Mouse (Mus musculus): Measurements from ENCODE around the gene Hc. TPM values are rescaled to one million over a fixed set of nuclear protein-coding genes. Genes with fewer than 3 reads are reported as not detected.

Hc gene
- polyA plus RNA-seq, 1 experiment from 2014 or later, result 0.10 TPM

GRCm38 (mm10) chr2:34946046-34946445 is 115.2 kb downstream of the Hc start:
- ATAC-seq (ENCODE audit: insufficient number of reproducible peaks, insufficient read depth, low FRiP score, low TSS enrichment), result no peak
- no peaks in the 10 kb centered on the region for H3K9me3 ChIP-seq

GRCm38 (mm10) chr2:34945580-34945979 is 115.7 kb downstream of the Hc start:
- 77% methylated on average over 4 of the region's 4 CpGs for WGBS

More at GRCm38 (mm10) chr2:34946046-34946445, 115.2 kb downstream of the Hc start:
- Histone ChIP-seq H3K4me1 (no peaks in the 10 kb centered on the region), H3K27me3 (peaks cover 4% of the 10 kb centered on the region; the same call in 1 of the 2 replicates), H3K9ac (no peak overlapping the region), H3K4me2 (replicated peaks) (no peak overlapping the region), H3K4me3 (no peak overlapping the region), H3K27ac (no peak overlapping the region), H3K36me3 (no peaks in the 10 kb centered on the region)
- WGBS, result 65% methylated on average over 4 of the region's 4 CpGs

GRCm38 (mm10) chr2:34944761-34945160 is 116.5 kb downstream of the Hc start:
- WGBS, result 16% methylated on average over 8 of the region's 8 CpGs
- Histone ChIP-seq H3K4me3 (no peak overlapping the region), H3K36me3 (no peaks in the 10 kb centered on the region), H3K4me1 (no peaks in the 10 kb centered on the region), H3K4me2 (replicated peaks) (no peak overlapping the region), H3K27me3 (peaks cover 4% of the 10 kb centered on the region; the same call in 1 of the 2 replicates), H3K9ac (no peak overlapping the region), H3K9me3 (no peaks in the 10 kb centered on the region), H3K27ac (no peak overlapping the region)
- ATAC-seq (ENCODE audit: insufficient number of reproducible peaks, insufficient read depth, low FRiP score, low TSS enrichment), result no peak

More at GRCm38 (mm10) chr2:34945580-34945979, 115.7 kb downstream of the Hc start:
- ATAC-seq (ENCODE audit: insufficient number of reproducible peaks, insufficient read depth, low FRiP score, low TSS enrichment), result no peak
- no peaks in the 10 kb centered on the region for H3K9me3 ChIP-seq
- no peak overlapping the region for H3K9ac ChIP-seq
- H3K27ac ChIP-seq, result no peak overlapping the region
- H3K4me3 ChIP-seq, result no peak overlapping the region
- H3K4me2 ChIP-seq (replicated peaks), result no peak overlapping the region
- no peaks in the 10 kb centered on the region for H3K36me3 ChIP-seq
- H3K4me1 ChIP-seq, result no peaks in the 10 kb centered on the region
- peaks cover 4% of the 10 kb centered on the region; the same call in 1 of the 2 replicates for H3K27me3 ChIP-seq

GRCm38 (mm10) chr2:34943556-34944120 is 117.6 kb downstream of the Hc start:
- Histone ChIP-seq H3K27ac (no peak overlapping the region), H3K4me1 (peaks cover 4% of the 10 kb centered on the region), H3K9ac (no peak overlapping the region), H3K9me3 (no peaks in the 10 kb centered on the region), H3K27me3 (peaks cover 4% of the 10 kb centered on the region; the same call in 1 of the 2 replicates), H3K4me2 (replicated peaks) (no peak overlapping the region), H3K36me3 (no peaks in the 10 kb centered on the region), H3K4me3 (no peak overlapping the region)
- ATAC-seq (ENCODE audit: insufficient number of reproducible peaks, insufficient read depth, low FRiP score, low TSS enrichment), result 0 out of 2 replicates have a peak, but pooled peaks have one; percentile 14
- 81% methylated on average over 13 of the region's 13 CpGs for WGBS

- WGBS, result 49% methylated on average over 11 of the region's 11 CpGs
- Histone ChIP-seq H3K9ac (no peak overlapping the region), H3K36me3 (no peaks in the 10 kb centered on the region), H3K9me3 (no peaks in the 10 kb centered on the region), H3K4me1 (peaks cover 21% of the 10 kb centered on the region), H3K27me3 (peaks cover 7% of the 10 kb centered on the region; the same call in 1 of the 2 replicates), H3K4me2 (replicated peaks) (no peak overlapping the region), H3K27ac (no peak overlapping the region), H3K4me3 (no peak overlapping the region)
- ATAC-seq (ENCODE audit: insufficient number of reproducible peaks, insufficient read depth, low FRiP score, low TSS enrichment), result 0 out of 2 replicates have a peak, but pooled peaks have one; percentile 50
These were observed 120.1 kb downstream of the Hc start for GRCm38 (mm10) chr2:34941061-34941675.

- H3K27me3 ChIP-seq, result peaks cover 7% of the 10 kb centered on the region; the same call in 1 of the 2 replicates
- 88% methylated on average over 5 of the region's 5 CpGs for WGBS
- ATAC-seq (ENCODE audit: insufficient number of reproducible peaks, insufficient read depth, low FRiP score, low TSS enrichment), result no peak
These were observed 121.0 kb downstream of the Hc start for GRCm38 (mm10) chr2:34940246-34940645.

DNA sequence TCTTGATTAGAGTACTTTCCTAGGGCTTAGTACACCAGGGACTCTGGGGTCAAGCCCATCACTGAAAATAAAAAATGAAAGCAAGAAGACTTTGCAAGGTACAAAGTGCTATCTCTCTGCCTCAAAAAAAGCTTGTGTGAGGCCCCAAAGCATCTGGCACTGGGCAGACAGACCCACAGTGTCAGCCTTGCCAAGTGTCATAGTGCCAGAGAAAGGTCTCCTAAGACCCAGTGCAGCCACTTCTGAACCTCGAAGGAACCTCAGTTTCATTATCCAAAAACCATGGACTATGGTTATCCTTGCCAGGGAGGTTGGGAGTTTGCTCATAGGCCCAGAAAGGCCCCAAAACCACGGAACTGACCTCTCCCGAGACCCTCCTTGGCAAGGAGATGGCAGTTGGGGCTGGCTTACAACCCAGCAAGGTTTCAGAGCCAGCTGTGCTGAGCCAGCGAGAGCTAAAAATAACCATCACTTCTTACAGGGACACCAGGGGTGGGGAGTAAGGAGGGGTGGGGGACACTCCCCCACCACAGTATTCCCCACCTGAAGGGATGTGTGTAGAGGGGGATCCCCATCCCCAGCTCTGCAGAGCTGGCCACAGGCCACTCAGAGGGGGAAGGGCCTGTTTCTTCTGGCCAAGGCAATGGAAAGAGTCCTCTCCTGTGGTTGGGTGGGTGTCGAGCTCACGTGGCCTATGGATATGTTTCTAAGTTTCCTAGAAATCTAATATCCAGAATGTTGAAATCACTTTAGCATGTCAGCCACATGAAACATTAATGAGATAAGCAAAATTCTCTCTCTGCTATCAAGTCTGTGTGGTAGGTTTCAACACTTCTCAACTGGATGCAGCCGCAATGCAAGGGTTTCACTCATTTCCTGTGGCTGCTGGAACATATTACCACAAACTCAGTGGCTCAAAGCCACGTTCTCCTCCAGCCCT is 122.7 kb downstream of the Hc start:
- Histone ChIP-seq H3K36me3 (no peaks in the 10 kb centered on the region), H3K27me3 (peaks cover 3% of the 10 kb centered on the region; the same call in 1 of the 2 replicates), H3K9ac (no peak overlapping the region), H3K4me1 (peaks cover 21% of the 10 kb centered on the region), H3K4me3 (no peak overlapping the region), H3K9me3 (no peaks in the 10 kb centered on the region), H3K4me2 (replicated peaks) (no peak overlapping the region), H3K27ac (no peak overlapping the region)
- ATAC-seq (ENCODE audit: insufficient number of reproducible peaks, insufficient read depth, low FRiP score, low TSS enrichment), result 0 out of 2 replicates have a peak, but pooled peaks have one; percentile 52
- WGBS, result 62% methylated on average over 8 of the region's 8 CpGs

More at GRCm38 (mm10) chr2:34940246-34940645, 121.0 kb downstream of the Hc start:
- Histone ChIP-seq H3K4me2 (replicated peaks) (no peak overlapping the region), H3K36me3 (no peaks in the 10 kb centered on the region), H3K27ac (no peak overlapping the region), H3K4me1 (peaks cover 21% of the 10 kb centered on the region), H3K4me3 (no peak overlapping the region), H3K9me3 (no peaks in the 10 kb centered on the region), H3K9ac (no peak overlapping the region)

DNA sequence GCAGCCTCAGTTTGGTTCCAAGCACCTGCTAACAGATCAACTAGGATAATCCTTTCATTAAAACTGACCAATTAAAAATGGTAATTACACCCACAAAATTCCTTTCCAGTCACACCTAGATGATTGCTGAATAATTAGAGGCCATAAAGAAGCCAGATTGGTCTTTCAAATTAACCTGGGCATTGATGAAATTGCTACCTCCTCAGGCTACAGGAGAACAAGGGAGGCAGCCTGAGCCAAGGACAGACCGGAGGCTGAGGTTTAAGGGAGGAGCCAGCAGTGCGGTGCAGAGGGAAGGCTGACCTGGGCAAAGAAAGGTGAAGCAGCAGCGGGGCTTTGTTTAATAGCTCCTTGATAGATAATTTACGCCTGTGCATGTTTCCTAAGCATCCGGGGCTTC is 123.8 kb downstream of the Hc start:
- Histone ChIP-seq H3K36me3 (no peaks in the 10 kb centered on the region), H3K4me1 (peaks cover 21% of the 10 kb centered on the region), H3K9ac (no peak overlapping the region), H3K27ac (no peak overlapping the region), H3K27me3 (0 out of 2 replicates have a peak, but pooled peaks cover 3% of the 10 kb centered on the region), H3K9me3 (no peaks in the 10 kb centered on the region), H3K4me3 (no peak overlapping the region), H3K4me2 (replicated peaks) (no peak overlapping the region)
- no peak for ATAC-seq (ENCODE audit: insufficient number of reproducible peaks, insufficient read depth, low FRiP score, low TSS enrichment)
- WGBS, result 30% methylated on average over 5 of the region's 5 CpGs

Other genes with a start within 250 kb of the Hc start
- gene Fbxw2, start 235.1 kb downstream of the Hc start, polyA plus RNA-seq (2016; fragmentation: Nextera tagmentation; extraction: Ambion mirVana), result 93.8 and 94.2 TPM in 2 replicates
- 0.13 TPM in 1 of 2 replicates, not detected in the other for gene Gm34653, start 228.4 kb downstream of the Hc start, polyA plus RNA-seq (2016; fragmentation: Nextera tagmentation; extraction: Ambion mirVana)
- gene Cutal, start 187.0 kb downstream of the Hc start, polyA plus RNA-seq (2016; fragmentation: Nextera tagmentation; extraction: Ambion mirVana), result not detected in 2 replicates
- 99.5 TPM in 2 replicates for gene Psmd5, start 186.5 kb downstream of the Hc start, polyA plus RNA-seq (2016; fragmentation: Nextera tagmentation; extraction: Ambion mirVana)
- 1.7 and 2.3 TPM in 2 replicates for gene Phf19, start 147.4 kb downstream of the Hc start, polyA plus RNA-seq (2016; fragmentation: Nextera tagmentation; extraction: Ambion mirVana)
- gene Traf1, start 99.7 kb downstream of the Hc start, polyA plus RNA-seq (2016; fragmentation: Nextera tagmentation; extraction: Ambion mirVana), result 1.8 and 2.2 TPM in 2 replicates
- 0.19 and 0.55 TPM in 2 replicates for gene AI182371, start 40.1 kb upstream of the Hc start, polyA plus RNA-seq (2016; fragmentation: Nextera tagmentation; extraction: Ambion mirVana)
- 28.7 and 31.2 TPM in 2 replicates for gene Cntrl, start 48.1 kb upstream of the Hc start, polyA plus RNA-seq (2016; fragmentation: Nextera tagmentation; extraction: Ambion mirVana)
- 317 and 329 TPM in 2 replicates for gene Rab14, start 139.7 kb upstream of the Hc start, polyA plus RNA-seq (2016; fragmentation: Nextera tagmentation; extraction: Ambion mirVana)
- 130 and 133 TPM in 2 replicates for gene Gsn, start 194.9 kb upstream of the Hc start, polyA plus RNA-seq (2016; fragmentation: Nextera tagmentation; extraction: Ambion mirVana)

Measured in embryonic facial prominence, embryonic 12.5 days (tissue).